Mouse (Mus musculus): ENCODE measurements at regions not wholly inside any gene's neighbourhood (a gene's known extent, or its start where the extent isn't known, plus 50 kb on each side); places are given as distances from the start of the nearest gene placed in this dataset.

DNA sequence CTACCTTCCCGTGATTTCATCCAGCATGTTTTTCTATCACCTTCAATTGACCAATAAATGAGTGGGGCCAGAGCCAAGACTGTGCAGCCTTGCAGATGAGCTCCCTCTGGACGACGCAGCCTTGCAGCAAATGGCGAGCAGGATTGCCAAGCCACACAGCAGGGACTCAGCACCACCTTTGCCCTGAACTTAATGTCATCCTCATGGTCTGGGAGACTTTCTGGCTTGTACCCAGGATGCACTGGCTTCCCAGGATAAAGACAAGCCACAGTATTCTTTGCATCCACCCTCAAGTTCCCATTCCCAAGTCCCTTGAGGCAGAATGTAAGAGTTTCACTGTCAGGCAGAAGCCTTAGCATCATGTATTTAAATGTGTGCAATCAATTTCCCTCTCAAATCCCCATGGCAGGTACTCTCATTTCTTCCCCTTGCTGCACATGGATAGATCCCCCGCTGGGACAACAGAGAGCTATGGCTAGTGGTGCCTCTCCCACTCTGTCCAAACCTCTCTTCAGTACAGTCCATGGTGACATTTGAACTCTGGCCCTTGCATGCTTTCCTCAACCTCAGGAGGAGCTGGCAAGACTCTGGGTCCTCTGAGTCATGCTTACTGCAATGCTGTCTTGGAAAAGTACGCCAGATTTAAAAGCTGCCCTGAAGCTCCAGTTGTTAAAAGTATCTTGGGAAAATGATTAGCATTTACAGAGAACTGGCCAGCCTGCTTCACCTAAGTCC is 252.2 kb upstream of the Hnrnpa3 start:
- TF ChIP-seq CTCF (IDR thresholded peaks at IDR 0.05; ENCODE audit: extremely low read depth, insufficient read length, insufficient replicate concordance, low read depth, low read length), result no peak
- no peak for TF ChIP-seq POLR2A (IDR thresholded peaks at IDR 0.05; ENCODE audit: low read depth, low read length)
- no peak overlapping the region for H3K4me3 ChIP-seq (ENCODE audit: low read depth, low read length)
- 72% methylated on average over 6 of the region's 6 CpGs for WGBS
- 0 out of 2 replicates have a peak, but pooled peaks cover 1% of the 10 kb centered on the region for H3K4me1 ChIP-seq (ENCODE audit: control insufficient read depth, insufficient read depth, insufficient read length, low read length)
- no peaks in the 10 kb centered on the region for H3K27me3 ChIP-seq (ENCODE audit: control insufficient read depth, insufficient read depth, low read length)
- H3K27ac ChIP-seq (ENCODE audit: insufficient read depth, low read depth, low read length), result no peak overlapping the region
- H3K36me3 ChIP-seq (ENCODE audit: control insufficient read depth, insufficient read depth, low read length), result no peaks in the 10 kb centered on the region

DNA sequence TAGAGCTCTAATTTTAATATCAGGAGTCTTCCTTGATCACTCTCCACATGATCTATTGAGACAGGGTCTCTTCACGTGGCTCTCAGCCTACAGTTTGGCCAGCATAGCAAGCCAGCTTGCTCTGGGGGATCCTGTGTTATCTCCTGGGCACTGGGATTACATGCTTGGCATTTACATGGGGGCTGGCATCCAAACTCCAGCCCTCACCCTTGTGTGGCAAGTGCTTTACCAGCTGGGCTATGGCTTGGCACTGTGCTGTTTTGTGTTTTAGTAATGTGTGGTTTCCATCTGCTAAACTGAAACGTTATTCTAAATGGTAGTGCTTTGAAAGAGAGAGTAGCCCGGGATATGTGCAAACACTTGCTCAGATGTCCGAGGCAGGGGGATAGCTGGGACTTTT is 251.5 kb upstream of the Hnrnpa3 start:
- 71% methylated on average over 4 of the region's 4 CpGs for WGBS
- Histone ChIP-seq H3K36me3 (ENCODE audit: control insufficient read depth, insufficient read depth, low read length) (no peaks in the 10 kb centered on the region), H3K27ac (ENCODE audit: insufficient read depth, low read depth, low read length) (no peak overlapping the region), H3K27me3 (ENCODE audit: control insufficient read depth, insufficient read depth, low read length) (no peaks in the 10 kb centered on the region), H3K4me1 (ENCODE audit: control insufficient read depth, insufficient read depth, insufficient read length, low read length) (0 out of 2 replicates have a peak, but pooled peaks cover 1% of the 10 kb centered on the region), H3K4me3 (ENCODE audit: low read depth, low read length) (no peak overlapping the region)
- TF ChIP-seq POLR2A (IDR thresholded peaks at IDR 0.05; ENCODE audit: low read depth, low read length) (no peak), CTCF (IDR thresholded peaks at IDR 0.05; ENCODE audit: extremely low read depth, insufficient read length, insufficient replicate concordance, low read depth, low read length) (no peak)

DNA sequence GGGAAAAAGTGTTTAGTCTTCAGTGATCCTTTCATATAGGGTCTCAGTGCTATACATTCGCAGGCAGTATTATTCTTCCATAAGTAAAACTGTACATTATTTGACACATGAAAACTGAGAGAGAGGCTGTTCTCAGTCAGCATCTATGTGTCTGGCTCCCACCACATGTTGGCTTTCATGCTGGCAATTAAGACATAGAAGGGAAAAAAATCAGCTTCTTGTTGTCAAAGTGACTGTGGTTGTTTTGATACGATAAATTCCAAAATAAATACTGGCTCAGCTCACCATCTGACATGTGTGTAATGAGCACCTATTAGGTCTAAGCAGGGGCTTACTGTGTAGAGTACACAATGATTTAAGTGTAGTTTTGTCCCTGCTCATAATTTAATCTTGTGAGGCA is 251.0 kb upstream of the Hnrnpa3 start:
- 0 out of 2 replicates have a peak, but pooled peaks cover 1% of the 10 kb centered on the region for H3K4me1 ChIP-seq (ENCODE audit: control insufficient read depth, insufficient read depth, insufficient read length, low read length)
- TF ChIP-seq CTCF (IDR thresholded peaks at IDR 0.05; ENCODE audit: extremely low read depth, insufficient read length, insufficient replicate concordance, low read depth, low read length) (no peak), POLR2A (IDR thresholded peaks at IDR 0.05; ENCODE audit: low read depth, low read length) (no peak)
- WGBS, result 89% methylated on average over 2 of the region's 2 CpGs
- no peak overlapping the region for H3K27ac ChIP-seq (ENCODE audit: insufficient read depth, low read depth, low read length)
- no peaks in the 10 kb centered on the region for H3K27me3 ChIP-seq (ENCODE audit: control insufficient read depth, insufficient read depth, low read length)
- no peak overlapping the region for H3K4me3 ChIP-seq (ENCODE audit: low read depth, low read length)
- no peaks in the 10 kb centered on the region for H3K36me3 ChIP-seq (ENCODE audit: control insufficient read depth, insufficient read depth, low read length)

DNA sequence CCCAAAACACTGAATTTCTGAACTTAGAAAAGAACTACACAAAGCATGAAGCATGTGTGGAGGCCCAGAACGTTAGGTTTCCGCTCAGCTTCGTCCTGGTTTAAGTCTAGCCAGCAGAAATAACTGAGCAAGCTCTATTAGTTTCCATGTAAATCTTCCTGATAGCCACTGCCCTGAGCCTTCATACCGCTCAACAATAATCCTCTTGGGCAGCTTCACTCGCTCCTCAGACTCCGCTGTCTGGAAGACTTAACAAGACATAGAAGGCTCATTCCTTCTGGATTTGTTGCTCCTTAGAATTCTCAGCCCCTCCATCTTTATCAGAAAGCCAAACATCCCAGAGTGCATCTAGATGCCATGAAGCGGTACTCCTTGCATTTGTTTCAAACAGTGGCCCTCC is 249.3 kb upstream of the Hnrnpa3 start:
- H3K27me3 ChIP-seq (ENCODE audit: control insufficient read depth, insufficient read depth, low read length), result no peaks in the 10 kb centered on the region
- 0 out of 2 replicates have a peak, but pooled peaks cover 1% of the 10 kb centered on the region for H3K4me1 ChIP-seq (ENCODE audit: control insufficient read depth, insufficient read depth, insufficient read length, low read length)
- no peaks in the 10 kb centered on the region for H3K36me3 ChIP-seq (ENCODE audit: control insufficient read depth, insufficient read depth, low read length)
- TF ChIP-seq CTCF (IDR thresholded peaks at IDR 0.05; ENCODE audit: extremely low read depth, insufficient read length, insufficient replicate concordance, low read depth, low read length) (no peak), POLR2A (IDR thresholded peaks at IDR 0.05; ENCODE audit: low read depth, low read length) (no peak)
- H3K27ac ChIP-seq (ENCODE audit: insufficient read depth, low read depth, low read length), result no peak overlapping the region
- WGBS, result 92% methylated on average over 7 of the region's 7 CpGs
- no peak overlapping the region for H3K4me3 ChIP-seq (ENCODE audit: low read depth, low read length)

DNA sequence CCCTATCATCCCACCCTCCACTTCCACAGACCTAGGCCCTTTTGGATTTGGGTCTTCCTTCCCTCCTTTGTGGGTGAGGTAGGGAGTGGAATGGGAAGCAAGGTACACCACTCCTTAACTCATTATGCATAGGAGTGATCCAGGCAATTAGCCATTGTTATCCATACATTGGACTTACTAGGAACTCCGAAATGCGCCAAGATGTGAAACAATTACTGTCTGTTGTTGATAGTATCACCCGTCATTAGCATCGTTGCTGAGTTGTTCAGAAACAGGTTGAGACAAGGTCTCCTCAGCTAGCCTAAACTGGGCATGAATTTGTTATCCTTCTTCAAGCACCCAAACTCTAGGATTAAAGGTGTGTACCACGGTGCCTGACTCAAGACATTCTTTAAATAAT is 246.3 kb upstream of the Hnrnpa3 start:
- no peak for TF ChIP-seq POLR2A (IDR thresholded peaks at IDR 0.05; ENCODE audit: low read depth, low read length)
- no peak for TF ChIP-seq CTCF (IDR thresholded peaks at IDR 0.05; ENCODE audit: extremely low read depth, insufficient read length, insufficient replicate concordance, low read depth, low read length)
- WGBS, result 91% methylated on average over 5 of the region's 5 CpGs
- no peaks in the 10 kb centered on the region for H3K4me1 ChIP-seq (ENCODE audit: control insufficient read depth, insufficient read depth, insufficient read length, low read length)
- H3K27me3 ChIP-seq (ENCODE audit: control insufficient read depth, insufficient read depth, low read length), result no peaks in the 10 kb centered on the region
- no peaks in the 10 kb centered on the region for H3K36me3 ChIP-seq (ENCODE audit: control insufficient read depth, insufficient read depth, low read length)
- H3K4me3 ChIP-seq (ENCODE audit: low read depth, low read length), result no peak overlapping the region
- H3K27ac ChIP-seq (ENCODE audit: insufficient read depth, low read depth, low read length), result no peak overlapping the region

DNA sequence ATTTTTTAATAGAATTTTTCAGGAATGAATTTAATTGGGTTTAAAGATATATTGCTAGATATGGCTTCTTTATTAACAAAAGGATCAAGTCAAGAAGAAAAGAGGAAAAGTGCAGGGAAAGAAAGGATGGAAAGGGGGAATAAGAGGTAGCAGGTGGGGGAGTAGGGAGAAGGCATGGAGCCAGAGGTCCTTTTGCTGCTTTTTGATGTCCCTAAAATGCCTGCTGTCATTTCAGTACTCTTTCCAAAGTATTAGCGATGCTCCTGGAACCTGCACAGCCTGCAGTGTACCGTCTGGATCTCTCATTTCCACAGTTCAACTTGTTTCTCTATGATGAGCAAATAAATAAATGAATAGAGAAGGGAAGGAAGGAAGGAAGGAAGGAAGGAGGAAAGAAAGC is 240.4 kb upstream of the Hnrnpa3 start:
- no peaks in the 10 kb centered on the region for H3K27me3 ChIP-seq (ENCODE audit: control insufficient read depth, insufficient read depth, low read length)
- WGBS, result 75% methylated on average over 2 of the region's 2 CpGs
- H3K4me1 ChIP-seq (ENCODE audit: control insufficient read depth, insufficient read depth, insufficient read length, low read length), result no peaks in the 10 kb centered on the region
- no peaks in the 10 kb centered on the region for H3K36me3 ChIP-seq (ENCODE audit: control insufficient read depth, insufficient read depth, low read length)
- no peak overlapping the region for H3K27ac ChIP-seq (ENCODE audit: insufficient read depth, low read depth, low read length)
- no peak for TF ChIP-seq POLR2A (IDR thresholded peaks at IDR 0.05; ENCODE audit: low read depth, low read length)
- H3K4me3 ChIP-seq (ENCODE audit: low read depth, low read length), result no peak overlapping the region

DNA sequence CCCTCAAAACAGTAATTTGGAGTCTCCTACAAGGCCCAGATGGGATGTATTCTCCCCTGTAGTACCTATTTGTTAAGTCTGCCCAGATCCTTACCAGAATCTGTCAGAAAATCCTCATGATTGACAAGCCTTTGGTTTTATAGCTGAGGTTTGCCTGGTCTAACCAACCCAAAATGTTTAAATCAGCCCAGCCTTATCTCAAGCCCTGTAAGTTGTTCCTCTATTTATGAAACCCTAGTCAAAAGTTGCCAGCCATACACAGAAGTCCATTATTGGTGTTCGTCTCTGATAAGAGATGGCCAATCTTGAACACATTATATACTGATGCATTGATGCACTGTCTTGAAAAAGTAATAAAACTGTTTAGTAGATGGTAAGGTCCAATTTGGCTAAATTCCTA is 239.9 kb upstream of the Hnrnpa3 start:
- no peak overlapping the region for H3K27ac ChIP-seq (ENCODE audit: insufficient read depth, low read depth, low read length)
- H3K27me3 ChIP-seq (ENCODE audit: control insufficient read depth, insufficient read depth, low read length), result no peaks in the 10 kb centered on the region
- H3K4me3 ChIP-seq (ENCODE audit: low read depth, low read length), result no peak overlapping the region
- WGBS, result 83% methylated on average over 1 of the region's 1 CpGs
- H3K4me1 ChIP-seq (ENCODE audit: control insufficient read depth, insufficient read depth, insufficient read length, low read length), result no peaks in the 10 kb centered on the region
- H3K36me3 ChIP-seq (ENCODE audit: control insufficient read depth, insufficient read depth, low read length), result no peaks in the 10 kb centered on the region
- TF ChIP-seq CTCF (IDR thresholded peaks at IDR 0.05; ENCODE audit: extremely low read depth, insufficient read length, insufficient replicate concordance, low read depth, low read length) (no peak), POLR2A (IDR thresholded peaks at IDR 0.05; ENCODE audit: low read depth, low read length) (no peak)

All from small intestine, adult 2 months (tissue).